Mouse (Mus musculus) cerebellum, adult 9-10 months (tissue): ENCODE measurements around the gene Dcst2.

Experiments
- DNase-seq: peaks from one replicate; pipeline ENCODE4 v3.0.0; 2022

Gene Dcst2

DNA sequence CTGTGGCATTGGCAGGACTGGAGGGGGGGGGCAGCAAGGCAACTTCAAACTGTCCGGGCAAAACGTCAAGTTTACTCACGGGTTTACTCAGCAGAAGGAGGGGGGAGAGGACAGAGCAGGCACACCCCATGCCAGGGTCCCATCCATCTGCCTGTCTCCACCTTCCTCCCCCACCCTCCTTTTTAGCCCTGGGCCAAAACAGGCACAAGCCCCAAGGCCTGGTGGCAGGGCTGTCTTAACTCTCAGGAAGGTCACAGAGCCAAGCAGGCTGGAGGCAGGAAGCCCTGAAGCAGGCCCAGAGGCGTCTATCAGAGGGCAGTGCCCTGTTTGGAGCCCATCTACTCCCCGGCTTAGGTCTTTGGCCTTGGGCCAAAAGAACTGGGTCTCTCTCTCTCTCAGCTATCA lies 28.3 kb downstream of the Dcst2 start:
- DNase-seq = peak; percentile 71

DNA sequence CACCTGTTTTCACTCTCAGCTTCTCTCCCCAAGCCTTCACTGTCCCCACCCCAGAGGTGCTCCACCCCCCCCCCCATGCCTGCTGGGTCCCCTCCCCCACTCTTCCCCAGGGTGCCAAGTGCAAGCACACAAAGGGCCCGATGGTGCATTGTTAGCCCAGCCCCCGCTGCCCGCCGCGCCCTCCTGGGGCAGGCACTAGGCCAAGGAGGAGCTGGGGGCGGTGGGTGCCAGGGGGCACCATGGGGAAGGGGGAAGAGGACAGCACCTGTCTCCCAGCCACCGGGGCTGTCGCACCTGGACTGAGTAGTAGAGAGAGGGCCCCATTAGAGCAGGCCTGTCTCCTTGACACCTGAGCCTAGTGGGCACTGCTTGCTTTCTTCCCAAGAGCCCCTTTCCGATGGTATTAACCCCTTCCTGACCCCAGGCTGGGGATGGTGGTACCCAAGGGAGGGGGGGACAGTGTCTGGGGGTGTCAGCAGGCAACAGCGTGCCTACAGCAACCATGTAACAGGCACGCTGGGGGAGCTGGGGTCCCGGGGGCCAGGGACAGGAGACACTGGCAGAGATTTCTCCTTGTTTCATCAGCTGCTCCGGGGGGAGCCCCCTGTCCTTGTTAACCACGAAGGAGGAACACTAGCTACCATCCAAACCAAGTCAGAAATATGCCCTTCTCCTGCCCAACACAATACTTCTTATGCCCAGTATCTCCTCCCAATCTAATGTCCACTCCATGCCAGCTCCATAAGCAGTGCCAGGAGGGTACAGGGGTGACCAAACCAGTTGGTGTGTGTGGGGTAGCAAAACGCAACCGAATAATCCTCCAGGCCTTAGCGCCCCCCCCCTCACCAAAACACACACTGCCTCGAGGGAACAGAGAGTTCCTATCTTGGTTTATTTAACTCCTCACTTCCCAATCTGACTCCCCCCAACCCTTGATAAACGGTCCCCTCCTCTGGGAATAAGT lies 29.2 kb downstream of the Dcst2 start:
- DNase-seq = peak; percentile 77

DNA sequence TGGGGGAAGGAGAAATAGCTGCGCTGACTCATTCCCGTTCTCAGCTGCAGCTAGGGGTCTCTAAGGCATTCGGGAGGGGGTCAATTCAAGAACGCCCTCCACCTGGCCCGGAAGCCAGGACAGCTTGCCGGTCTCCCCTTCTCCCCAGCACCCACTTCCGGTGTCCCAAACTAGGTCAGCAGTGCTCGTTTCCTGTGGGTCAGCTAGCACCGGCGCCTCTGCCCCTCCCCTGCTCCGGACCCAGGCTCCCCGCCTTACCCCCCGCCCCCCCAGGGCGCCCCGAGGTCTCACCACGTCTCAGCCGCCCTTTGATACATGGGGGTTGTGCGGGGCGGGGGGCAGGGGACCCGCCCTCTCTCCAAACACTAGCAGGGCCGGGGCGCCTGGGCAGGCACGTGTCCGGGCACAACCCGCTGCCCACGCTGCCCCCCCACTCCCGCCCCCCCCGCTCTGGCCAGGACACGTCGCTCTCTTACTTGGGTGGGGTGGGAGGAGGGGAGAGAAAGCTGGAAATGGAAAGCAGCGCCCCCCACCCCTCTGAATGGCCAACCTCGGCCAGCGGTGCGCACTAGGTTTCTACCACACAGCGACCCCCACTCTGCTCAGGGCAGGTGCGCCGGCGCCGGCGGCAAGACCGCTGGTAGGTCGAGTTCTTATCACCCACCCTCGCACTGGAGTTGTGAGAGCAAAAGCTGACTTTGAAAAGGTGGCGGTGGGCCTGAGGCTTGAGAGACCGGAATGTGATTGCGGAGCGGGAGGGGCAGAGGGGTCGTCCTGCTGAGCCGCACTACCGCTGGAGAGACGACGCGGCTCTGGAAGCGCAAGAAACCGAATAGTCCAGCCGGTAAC lies 30.1 kb downstream of the Dcst2 start:
- peak; percentile 70 for DNase-seq

DNA sequence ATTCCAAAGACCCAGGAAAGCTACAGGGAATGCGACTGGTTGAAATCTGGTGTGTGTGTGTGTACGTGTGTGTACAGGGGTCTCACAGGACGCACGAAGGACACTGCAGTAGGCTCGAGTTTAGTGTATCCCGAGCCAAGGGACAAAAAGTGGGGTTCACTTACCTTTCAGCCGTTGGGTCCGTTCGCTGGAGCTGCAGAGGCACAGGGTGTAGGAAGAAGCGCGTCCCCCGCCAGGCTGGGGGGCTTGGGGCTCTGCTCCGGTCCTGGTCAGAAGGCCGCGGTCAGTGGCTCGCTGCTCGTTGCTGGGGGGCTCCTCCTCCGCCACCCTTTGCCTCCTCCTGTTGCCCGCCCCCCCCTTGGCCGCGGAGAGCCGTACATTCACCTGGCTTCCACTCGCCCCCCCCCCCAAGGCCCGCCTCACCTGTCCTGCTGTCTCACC lies 31.1 kb downstream of the Dcst2 start:
- DNase-seq = peak; percentile 73

DNA sequence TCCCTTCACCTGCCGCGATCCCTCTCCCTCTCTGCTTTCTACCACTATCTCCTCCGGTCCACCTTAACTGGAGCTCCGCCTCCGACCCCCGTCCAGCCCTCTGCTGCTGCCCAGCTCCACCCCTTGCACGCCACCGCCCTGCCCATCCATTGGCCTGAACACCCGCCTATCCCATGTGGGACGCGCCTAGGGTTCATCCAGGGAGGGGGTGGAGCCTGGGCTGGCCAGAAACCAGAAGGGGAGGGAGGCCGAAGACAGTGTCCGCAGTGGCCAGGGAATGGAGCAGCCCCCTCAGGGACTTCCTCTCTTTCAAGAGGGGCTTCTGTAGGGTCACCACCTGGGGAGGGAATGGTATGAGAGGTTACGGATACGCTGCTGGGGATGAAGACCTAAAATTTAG lies 31.8 kb downstream of the Dcst2 start:
- peak; percentile 99 for DNase-seq

DNA sequence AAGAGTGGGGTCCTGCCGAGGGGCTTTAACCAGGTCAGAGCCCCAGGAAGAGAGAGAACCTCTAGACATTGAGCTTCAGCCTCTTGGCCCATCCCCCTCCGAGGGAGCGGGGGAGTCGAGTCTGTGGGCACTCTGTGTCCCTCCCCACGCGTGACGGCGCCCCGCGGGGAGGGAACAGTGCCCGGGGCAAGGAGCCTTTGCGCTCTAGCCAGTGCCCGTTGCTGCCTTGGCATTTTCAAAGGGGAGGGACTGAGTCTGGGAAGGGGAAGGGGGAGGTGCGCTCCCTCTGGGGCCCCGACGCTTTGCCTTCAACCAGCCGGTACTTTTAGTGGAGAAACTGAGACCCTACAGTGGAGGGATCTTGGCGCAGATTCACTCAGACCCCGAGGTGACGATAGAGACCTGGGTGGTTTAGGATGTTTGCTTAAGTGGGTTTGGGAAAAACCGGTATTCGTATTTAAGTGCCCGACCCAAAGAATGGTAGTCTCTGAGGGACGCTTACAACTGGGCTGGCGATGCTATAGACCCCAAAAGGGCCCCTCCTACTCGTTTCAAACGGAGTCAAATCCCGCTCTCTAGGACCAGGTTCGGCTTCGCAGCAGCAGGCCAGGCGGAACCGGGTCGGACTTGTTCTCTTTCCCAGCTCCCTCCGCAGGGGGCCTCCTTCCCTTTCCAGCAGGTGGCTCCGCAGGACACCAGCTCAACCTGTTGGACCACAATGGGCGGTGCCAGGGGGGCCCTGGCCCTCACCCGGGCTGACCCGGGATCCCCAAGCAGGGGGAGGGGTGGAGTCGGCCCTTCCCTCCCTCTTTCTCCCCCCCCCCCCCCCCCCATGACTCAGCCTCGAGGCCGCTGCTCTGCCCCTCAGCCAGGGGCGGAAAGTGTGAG lies 32.5 kb downstream of the Dcst2 start, which contains the start of gene Zbtb7b:
TSS of gene Zbtb7b (minus strand) at position 771 of the 888 bp plus-strand sequence.
- DNase-seq = peak; percentile 92

DNA sequence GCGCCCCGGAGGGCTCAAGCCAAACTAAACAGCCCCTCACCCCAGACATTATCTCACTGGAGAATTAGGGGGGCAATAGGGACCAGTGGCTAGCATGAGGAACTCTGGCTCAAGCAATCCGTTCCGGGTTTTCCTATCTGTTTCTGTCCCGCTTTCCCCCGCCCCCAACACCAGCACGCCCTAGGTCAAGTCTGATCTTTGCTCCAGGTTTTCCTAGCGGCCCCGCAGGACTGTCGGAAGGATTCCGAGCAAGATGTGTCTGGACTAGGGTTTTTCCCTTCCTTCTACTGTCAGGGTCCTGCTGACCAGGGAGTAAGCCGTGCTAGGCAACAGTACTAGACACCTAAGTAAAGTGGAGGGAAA lies 33.1 kb downstream of the Dcst2 start:
- DNase-seq = peak; percentile 91

DNA sequence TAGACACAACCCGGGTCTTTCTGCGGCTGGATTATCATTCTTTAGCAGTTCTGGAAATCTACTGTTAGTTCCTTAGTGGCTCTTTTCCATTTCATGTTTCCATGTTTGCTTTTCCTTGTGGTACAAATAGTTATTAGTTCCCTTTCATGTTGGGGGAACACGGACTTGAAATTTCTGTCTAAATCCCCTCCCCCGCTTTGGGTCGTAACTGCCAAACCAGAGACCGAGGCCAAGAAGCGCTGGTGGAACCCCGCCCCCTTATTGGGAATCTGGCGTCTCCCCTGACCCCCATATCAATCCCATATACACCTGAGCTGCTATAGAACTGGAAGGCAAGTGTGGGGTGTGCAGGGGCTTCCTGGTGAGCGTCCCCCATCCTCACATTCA lies 33.6 kb downstream of the Dcst2 start:
- DNase-seq = peak; percentile 72

DNA sequence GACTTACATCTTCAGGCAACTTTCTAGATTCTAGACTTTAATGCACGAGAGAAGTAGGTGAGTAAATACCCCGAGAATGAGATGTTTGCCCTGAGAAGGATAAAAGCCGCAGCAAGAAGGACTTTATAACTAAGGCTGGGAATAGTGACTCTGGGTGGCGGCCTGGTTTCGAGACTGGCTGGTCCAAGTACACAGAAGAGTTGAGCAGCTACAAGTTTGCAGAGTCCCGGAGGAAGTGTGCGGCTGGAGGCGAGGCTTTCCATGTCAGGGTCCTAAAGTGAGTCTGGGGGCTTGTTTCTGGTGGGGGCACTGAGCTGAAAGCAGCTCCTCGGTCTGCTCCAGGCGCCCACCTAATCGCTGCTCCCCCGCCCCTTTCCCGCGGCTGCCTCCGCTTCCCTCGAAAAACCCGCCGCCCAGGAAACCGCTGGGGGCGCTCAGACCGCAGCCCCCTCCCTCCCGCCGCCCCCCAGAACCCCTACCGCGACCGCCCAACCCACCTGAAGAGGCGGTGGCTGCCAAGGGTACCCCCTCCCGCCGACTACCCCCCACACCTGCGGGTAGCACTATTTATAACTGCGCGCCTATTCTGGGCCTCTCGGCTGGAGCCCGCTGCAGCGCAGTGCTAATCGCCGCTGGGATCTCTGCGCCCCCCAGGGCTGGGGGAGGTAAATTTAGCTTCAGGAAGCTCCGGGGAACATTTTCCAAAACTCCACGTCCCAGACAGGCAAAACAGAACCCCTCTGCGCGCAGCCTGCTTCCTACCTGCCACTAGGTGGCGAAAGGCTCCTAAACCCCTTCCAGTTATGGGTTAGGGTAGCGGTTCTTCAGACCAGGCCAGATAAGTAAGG lies 34.3 kb downstream of the Dcst2 start:
- peak; percentile 83 for DNase-seq

DNA sequence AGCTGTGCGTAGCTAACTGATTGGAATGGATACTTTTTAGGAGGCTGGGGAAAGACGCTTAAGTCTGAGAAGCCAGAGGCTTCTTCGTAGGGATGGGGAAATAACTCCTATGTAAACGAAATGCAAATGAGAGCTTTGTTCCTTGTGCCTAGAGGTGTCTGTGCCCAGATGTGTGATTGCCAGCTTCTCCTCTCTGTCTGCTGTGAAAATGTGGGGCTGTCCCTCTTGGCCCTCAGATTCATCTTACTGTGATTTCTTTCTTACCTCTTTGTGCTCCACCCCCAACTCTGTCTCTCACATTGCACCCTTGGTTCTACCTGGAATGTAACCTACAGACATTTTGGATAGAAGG lies 34.9 kb downstream of the Dcst2 start:
- no peak for DNase-seq

DNA sequence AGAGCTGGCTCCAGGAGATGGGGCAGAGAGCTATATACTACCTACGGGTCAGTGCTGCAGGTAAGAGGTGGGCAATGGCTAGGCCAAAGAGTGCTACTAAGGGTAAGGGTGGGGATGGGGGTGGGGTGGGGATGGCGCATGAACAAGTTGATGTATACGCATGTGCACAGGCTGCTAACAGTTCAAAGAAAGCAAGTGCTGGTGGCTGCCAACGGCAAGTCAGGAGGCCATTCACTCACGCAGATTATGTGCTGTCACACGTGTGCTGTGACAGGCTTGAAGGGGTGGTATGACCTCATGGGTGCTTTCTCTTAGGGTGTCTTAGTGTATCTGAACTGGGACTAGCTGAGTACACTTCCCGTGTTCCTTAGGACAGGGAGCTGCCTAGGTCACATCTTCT lies 39.6 kb downstream of the Dcst2 start:
- DNase-seq = no peak

DNA sequence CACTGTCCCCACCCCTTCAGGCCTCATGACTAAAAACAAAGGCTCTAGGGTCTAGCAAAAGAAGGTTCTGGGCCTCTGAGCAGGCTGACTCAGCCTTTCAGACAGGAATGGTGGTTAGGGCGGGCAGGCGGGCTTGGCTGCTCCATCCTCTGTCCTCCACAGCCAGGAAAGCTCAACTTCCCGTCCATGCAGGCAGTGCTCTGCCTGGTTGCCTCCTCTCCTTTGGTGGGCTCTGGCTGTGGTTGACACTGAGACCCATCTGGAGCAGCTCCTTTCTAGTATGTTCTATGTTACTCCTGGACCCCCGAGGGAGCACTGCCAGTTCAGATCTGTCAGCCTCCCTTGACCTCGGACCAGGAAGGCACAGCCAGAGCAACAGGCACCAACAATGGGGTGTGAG lies 40.9 kb downstream of the Dcst2 start, which contains the start of gene Lenep:
TSS of gene Lenep (minus strand) at position 101 of the 400 bp plus-strand sequence.
- no peak for DNase-seq

DNA sequence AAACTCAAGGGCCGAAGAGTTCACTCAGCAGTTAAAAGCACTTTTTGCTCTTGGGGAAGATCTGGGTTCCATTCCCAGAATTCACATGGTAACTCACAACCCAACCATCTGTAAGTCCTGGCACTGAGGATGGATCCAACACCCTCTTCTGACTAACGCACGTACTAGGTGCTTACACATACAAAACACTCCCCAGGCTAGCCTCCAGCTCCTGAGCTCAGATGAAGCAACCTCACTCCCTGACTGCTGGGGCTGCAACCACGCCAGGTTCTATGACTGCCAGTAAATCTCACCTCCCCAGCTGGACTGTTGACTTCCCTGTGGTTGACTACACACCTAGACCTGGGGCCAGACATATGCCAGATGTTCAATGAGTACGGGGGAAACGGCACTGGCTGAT lies 45.1 kb downstream of the Dcst2 start:
- no peak for DNase-seq

DNA sequence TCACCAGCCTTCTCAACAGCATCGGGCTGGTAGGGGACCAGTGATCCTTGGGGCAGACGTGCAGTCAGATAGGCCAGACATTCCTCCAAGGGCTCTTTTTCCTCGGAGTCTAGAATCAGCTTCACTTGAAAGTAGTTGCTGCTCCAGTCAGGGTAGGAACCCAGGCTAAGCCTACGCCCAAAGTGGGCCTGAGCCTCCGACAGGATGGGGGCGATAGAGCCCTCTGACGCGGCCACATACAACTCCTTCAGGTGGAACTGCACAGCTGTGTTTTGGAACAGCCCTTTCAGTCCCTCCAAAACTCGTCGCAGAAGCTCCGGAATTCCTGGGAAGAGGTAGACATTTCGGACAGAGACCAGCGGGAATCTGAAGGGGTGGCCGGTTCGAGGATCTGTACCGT lies 46.7 kb downstream of the Dcst2 start:
- no peak for DNase-seq

DNA sequence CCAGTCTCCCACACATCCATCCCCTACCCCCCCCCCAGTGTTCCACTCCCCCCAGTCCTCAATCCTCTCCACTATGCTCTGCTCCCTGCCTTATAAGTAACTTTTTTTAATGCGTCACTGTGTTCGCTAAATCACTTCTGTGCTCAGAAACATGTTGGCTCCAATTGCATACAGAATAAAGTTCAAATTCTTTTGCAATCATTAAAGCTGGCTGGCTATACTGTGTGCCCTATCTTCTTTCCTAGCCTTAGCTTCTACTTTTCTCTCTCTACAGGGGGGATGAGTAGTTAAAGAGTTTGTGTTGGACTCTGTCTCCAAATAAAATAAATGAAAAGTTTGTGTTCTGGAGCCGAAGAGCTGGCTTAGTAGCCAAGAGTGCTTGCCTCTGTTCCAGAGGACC lies 47.9 kb downstream of the Dcst2 start:
- no peak for DNase-seq

DNA sequence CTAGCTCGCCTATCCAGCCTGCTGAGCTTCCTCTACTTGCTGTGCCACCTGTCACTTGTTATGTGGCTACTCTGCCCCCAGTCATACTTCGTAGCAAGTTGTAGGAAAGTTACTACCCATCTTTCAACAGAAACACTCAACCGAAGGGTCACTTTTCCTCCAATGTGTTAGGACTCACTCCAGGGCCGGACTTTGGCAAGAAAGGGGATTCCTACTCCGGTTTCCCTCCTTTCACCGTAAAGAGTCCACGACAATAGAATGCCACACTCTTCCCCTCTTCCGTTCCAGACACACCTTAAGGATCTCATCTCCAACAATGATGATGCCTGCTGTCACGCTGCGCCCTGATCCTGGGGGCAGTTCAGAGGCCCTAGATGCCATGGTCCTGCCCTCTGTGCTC lies 49.1 kb downstream of the Dcst2 start:
- DNase-seq = no peak

DNA sequence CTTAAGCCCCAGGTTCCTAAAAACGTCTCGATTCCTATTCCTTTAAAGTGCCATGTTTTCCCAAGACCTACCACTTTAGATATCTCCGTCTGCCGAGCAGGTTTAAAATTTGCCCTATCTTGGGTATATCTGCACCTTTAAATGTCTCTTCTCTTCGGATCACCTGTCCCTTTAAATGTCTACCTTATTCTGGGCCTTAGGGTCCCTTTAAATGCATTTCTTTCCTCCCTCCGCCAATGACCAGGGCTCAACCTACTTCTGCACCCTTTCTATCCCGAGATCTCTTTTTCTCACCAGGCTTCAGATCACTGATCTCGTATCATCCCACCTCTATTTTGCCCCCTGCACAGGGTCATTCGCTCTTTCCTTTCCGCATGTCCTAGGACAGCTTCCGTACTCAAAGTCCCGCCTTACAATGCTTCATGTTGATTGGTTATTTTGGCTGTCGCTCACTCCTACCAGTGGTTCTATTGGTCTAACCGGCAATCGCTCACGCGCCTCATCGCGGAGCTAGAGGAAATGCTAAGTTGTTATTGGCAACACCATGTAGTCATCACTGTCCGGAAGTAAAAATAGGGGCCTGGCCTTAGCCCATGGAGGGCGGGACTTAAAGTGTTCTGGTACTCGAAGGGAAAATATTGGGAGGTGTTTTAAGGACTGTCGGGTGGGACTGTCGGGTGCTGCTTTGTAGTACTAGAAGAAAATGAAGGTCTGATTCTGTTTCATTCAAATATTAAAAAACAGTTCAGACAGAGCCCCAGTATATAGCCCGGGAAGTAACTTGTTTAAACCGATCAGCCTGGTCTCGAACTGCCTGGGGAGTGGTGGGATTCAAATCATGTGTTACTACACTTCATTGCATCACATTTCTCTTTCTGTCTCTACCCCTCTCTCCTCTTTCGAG lies 50.0 kb downstream of the Dcst2 start, which contains the start of gene Flad1:
TSS of gene Flad1 (minus strand) at position 381 of the 904 bp plus-strand sequence.
- DNase-seq = peak; percentile 100

DNA sequence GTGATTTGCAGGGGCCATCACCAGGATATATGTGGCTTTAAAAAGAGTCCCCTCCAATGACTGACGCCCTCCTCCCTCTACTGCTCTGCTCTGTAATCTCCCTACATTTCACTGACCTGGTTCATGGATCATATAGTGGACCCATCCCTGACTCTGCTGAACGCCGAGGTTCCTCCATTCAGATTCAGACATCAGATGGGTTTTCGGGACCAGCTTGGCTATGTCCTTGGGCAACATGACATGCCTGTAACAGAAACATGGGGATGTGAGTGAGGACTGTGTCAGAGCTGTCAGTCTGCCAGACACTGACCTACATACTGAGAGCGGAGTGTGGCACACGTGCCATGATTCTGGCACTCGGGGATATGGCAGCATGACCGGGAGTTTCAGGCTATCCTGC lies 54.4 kb downstream of the Dcst2 start:
- DNase-seq = no peak

DNA sequence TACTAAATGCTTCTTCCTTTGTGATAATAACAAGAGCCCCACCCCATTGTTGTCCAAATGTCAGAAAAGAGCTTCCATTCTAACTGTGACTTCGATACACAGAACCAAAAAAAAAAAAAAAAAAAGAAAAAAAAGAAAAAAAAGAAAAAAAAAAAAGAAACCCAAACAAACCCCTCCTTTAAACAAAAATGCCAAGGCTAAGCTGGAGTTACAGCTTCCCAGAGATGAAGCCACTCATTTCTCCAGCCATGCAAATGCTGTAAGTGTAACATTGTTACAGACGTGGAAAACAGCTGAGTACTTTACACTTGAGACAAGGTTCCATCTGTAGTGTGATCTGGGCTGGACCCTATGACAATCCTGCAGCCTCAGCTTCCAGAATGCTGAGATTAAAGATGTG lies 55.4 kb downstream of the Dcst2 start:
- DNase-seq = no peak

DNA sequence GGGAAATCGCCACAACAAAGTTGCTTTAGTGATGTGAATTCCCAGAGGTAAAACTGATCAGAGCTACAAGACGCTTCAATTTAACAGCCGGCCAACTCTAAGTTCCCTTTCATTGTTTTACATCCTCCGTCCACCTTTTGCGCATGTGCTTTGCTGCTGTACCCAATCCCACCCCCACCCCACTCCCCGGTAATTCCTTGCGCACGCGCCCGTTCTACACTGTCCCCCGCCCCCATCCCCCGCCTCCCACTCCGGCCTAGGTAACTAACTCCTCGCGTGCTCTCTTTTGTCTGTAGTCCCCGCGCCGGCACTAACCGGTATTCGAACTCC lies 56.0 kb downstream of the Dcst2 start:
- DNase-seq = no peak
